Mouse (Mus musculus) embryo, embryonic 11 days (tissue): Measurements from ENCODE around the gene Ppib.

Experiments used
- DNase-seq: peaks from one replicate; pipeline ENCODE4 v3.0.0-alpha.2; 2015

The Ppib gene

GRCm38 (mm10) chr9:66059583-66060307 lies at the start of gene Ppib:
Gene Ppib, plus strand, starts transcription at chr9:66060222.
- DNase-seq, result peak; percentile 99

DNA sequence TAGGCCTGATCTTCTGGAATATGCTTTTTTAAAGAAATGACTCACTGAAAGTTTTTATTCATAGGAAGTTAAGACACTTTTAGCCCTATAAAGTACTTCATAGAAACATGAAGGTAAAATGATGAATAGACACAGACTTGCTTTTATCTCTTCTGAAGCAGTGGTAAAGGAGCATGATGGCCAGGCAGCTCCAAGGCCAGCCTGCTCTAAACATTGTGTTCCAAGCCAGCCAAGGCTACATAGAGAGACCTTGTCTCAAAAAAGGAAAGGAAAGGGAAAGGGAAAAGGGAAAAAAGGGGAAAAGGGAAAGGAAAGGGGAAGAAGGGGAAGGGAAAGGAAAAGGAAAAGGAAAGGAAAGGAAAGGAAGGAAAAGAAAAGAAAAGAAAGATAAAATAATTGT lies 39.4 kb upstream of the Ppib start:
- DNase-seq, result no peak

DNA sequence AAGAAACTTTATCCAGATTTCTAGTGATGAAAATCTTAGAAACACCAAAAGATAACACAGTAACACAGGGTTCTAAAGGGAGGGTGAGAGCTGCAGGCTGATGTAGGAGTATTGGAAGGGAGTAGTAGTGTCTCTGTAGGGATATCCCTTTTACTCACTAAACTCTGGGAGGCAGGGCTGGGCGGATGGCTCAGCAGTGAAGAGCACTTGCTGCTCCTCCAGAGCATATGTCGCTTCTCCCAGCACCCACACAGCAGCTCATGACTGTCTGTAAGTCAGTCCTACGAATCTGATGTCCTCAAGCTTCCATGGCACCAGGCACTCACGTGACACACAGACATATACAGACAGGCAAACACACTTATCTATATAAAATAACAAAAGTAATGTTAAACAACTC lies 21.9 kb upstream of the Ppib start:
- no peak for DNase-seq

DNA sequence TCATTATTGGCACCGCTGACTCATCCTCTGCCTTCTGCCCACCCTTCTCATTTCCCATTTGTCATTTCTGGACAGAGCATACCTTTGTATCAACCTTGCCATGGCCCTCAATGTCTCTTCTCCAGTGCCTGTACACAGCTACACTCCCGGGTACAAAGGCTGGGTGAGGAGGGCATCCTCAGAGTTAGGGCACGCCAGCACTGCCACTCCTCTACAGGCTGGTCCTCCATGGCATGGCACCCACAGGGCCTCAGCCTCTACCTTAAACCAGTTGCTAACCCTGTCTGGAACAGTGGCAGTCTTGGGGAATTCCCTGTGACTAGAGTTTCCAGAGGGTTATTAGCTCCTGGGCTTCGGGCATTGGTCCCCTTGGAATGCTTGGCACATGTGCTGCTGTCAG lies 21.4 kb upstream of the Ppib start:
- DNase-seq, result no peak

GRCm38 (mm10) chr9:66039290-66039689 lies 20.7 kb upstream of the Ppib start:
- no peak for DNase-seq

- no peak for DNase-seq
These were observed 19.2 kb upstream of the Ppib start for GRCm38 (mm10) chr9:66040801-66041200.

GRCm38 (mm10) chr9:66042331-66042730 lies 17.7 kb upstream of the Ppib start:
- DNase-seq, result no peak

GRCm38 (mm10) chr9:66043241-66043640 lies 16.8 kb upstream of the Ppib start:
- DNase-seq, result no peak

DNA sequence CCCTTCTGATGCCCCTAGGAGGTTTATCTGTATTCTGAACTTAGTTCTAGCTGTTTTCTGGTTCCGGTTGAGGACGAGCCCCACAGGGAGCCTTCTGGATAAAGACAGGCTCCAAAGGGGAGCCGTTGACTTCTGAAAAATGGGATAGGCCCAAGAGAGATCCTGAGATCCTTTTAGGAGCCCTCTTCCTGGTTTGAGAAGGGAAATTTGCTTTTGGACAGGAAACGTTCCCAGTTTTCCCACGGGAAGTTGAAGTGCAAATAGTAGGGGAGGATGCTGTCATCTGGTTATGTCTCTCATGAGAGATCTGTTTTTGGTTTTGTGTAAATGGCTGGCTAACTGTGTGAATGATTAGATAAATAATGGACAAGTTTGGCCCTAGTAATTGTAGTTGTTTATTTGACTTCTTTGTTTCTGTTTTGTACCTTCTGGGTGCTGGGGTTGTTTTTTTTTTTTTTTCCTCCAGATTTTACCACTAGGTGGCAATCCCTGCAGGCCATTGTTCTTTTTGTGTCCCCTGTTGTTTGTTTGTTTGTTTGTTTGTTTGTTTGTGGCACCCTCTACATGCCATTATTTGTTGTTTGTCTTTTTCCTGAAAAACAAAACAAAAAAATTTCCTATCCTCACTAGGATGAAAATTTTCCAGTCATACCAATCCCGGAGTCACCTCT lies 10.0 kb upstream of the Ppib start:
- no peak for DNase-seq

GRCm38 (mm10) chr9:66051493-66051892 lies 8.5 kb upstream of the Ppib start:
- no peak for DNase-seq

DNA sequence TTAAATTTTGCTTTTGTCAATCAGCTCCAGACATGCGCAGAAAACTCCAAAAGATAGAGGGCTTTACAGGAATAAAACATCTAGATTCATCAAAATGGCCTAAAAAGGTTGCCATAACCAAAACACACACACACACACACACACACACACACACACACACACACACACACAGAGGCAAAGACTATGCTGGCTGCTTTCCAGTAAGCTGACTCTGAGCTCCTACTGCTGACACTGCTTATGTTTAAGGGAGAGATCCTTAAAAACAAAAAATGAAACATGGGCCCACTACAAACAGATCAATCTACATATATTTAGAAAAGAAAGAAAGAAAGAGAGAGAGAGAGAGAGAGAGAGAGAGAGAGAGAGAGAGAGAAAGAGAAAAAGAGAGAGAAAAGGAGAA lies 7.3 kb upstream of the Ppib start:
- no peak for DNase-seq

- DNase-seq, result no peak
These were observed 6.4 kb upstream of the Ppib start for GRCm38 (mm10) chr9:66053620-66054019.

- DNase-seq, result no peak
These were observed 256 bp downstream of the Ppib start for GRCm38 (mm10) chr9:66060308-66060647.

- DNase-seq, result peak; percentile 25
These were observed 964 bp downstream of the Ppib start for GRCm38 (mm10) chr9:66060986-66061385.

GRCm38 (mm10) chr9:66061656-66062055 lies 1.6 kb downstream of the Ppib start:
- DNase-seq, result no peak

- DNase-seq, result no peak
These were observed 3.4 kb downstream of the Ppib start for GRCm38 (mm10) chr9:66063446-66063845.

DNA sequence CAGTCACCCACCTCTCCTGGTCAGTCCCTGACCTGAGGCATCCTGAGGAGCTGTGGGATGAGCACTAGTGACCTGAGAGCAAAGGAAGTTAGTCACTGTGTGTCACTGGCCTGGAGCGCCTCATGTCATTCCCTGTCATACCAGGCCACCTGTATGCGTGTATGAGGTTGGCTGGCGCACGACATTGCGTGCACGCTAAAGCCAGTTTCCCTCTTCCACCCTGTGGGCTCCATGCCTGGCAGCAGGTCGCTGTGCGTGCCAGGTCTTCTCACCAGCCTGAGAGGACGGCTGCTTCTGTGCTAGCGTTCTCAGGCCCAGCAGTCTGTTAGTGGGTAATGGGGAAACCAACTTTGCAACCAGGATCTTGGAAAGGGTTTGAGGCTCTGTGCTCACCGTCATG lies 4.3 kb downstream of the Ppib start:
- no peak for DNase-seq

- no peak for DNase-seq
These were observed 6.8 kb downstream of the Ppib start for GRCm38 (mm10) chr9:66066791-66067190.

DNA sequence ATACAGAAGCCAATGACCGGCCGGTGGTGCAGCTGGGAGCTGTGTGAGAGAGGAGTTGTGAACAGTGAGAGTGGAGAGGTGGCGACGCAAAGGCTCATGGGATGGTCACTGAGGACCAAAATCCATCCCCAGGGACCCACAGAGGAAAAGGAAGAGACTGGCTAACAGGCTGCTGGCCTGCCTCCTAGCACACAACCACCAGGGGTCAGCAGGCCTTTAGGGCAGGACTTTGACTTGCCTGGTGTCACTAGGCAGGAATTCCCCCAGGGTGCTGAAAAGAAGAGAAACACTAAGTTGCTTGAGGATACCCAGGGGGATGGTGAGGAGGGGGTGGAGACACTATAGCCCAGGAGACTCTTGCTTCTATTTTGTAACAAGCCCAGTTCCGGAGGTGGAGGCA lies 7.5 kb downstream of the Ppib start:
- DNase-seq, result peak; percentile 73

DNA sequence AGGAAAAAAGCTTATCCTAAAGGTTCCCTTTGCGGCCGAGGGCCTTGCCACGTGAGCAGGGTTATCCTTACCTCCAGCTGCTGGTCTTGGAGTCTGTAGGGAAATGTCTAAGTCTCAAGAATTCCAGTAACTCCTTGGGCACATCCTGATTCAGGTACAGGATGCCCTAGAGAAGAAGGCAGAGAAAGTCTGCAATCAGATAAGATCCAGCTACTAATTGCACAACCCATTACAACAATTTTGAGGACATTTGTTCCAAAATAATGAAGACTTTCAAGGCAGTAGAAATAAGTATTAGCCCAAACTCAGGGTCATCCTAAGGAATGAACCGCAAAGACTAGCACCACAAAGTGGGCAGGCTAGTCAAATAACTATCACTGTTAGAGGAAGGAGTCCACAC lies 8.0 kb downstream of the Ppib start:
- DNase-seq, result no peak

GRCm38 (mm10) chr9:66068971-66069391 lies 9.0 kb downstream of the Ppib start:
- DNase-seq, result peak; percentile 48

GRCm38 (mm10) chr9:66069583-66069982 lies 9.6 kb downstream of the Ppib start, which contains the start of gene Snx22:
Gene Snx22, minus strand, starts transcription at chr9:66069719.
- peak; percentile 89 for DNase-seq

GRCm38 (mm10) chr9:66070151-66070550 lies 10.1 kb downstream of the Ppib start:
- no peak for DNase-seq

- DNase-seq, result no peak
These were observed 12.7 kb downstream of the Ppib start for GRCm38 (mm10) chr9:66072754-66073153.

DNA sequence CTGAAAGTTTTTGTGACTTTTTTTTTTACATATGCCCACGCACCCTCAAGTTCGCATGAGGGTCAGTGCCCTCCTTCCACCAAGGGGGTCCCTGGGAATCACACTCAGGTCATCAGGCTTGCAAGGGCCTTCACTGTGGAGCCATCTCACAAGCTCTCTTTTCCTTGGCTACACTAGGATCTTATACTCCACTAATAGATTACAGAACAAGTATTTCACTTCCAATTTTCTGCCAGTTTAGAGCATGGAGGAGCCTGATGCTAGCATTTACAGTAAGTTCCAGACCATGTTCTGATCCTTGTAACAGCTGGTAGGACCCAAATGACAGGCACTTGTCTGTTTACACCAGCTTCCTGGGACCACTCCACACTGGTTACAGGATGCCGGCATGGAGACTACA lies 18.1 kb downstream of the Ppib start:
- DNase-seq, result no peak
